Mouse (Mus musculus): ENCODE results near the gene Cfap97d1.

The Cfap97d1 gene

DNA sequence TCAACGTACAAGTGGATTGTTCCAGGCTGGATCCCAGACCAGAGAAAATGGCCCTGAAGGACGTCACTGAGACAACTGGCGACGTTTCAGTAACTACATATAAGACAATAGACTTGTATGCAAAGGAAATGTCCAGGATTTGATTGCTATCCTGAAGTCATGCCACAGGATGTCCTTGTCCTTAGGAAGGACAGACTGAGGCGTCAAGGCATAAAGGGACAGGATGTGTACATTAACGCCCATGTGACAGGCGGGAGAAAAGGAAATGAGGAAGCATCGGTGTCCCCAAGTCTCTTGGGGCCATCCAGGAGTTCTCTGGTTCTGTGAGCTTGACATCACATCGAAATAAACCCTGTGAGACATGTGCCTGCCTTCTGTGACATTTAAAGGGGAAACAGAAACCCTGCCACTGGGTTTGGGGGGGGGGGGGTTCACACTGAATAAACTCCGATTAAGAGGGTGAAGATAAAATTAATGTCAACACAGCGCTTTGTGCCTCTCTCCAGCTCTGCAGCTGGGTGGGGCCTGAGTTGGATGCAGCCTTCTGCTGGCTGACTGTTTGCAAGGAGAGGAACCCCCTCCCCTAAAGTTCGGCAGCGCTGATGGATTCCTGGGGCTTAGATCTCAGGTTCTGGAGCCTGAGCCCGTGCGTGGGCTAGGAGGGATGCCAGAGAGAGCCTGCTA lies 25.0 kb downstream of the Cfap97d1 start:
- in situ Hi-C loops (cut with MseI, MboI): no loop called here

DNA sequence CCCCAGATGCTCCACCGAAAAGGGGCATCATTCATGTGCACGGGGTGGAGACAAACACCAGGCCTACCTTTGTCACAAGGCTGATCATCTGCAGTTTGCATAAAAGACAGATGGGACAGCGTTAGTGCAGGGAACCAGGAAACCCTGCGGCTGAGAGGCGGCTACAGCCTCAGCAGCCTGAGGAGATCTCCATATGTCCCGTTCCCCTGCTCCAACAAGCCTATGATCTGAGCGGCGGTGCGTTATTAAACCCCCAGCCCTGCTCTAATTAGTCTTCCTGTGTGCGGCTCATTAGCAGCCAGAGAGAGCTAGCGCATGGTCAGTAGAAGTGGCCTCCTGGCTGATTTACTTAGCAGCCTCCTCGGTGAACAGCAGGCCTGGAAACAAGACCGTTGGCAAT lies 26.1 kb downstream of the Cfap97d1 start:
- in situ Hi-C loops (cut with MseI, MboI): no loop called here

DNA sequence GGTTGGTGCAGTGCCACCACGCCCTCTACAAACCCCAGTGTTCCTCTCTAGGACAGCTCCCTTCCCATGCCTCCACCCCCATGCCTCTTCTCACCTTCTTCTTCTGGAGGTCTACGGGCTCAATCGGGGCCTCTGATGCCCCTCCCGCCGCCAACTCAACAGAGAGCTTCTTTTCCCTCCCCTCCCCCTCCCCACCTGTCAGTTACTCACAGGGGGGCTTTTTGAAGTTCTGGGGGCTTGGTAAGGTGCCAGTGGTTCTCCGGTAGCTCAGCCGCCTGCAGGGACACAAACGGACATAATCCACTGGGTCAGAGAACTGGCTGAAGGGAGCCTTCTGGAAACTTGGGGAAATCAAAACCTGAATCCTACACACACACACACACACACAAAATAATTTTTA lies 27.4 kb downstream of the Cfap97d1 start:
- in situ Hi-C loops (cut with MseI, MboI): no loop called here

DNA sequence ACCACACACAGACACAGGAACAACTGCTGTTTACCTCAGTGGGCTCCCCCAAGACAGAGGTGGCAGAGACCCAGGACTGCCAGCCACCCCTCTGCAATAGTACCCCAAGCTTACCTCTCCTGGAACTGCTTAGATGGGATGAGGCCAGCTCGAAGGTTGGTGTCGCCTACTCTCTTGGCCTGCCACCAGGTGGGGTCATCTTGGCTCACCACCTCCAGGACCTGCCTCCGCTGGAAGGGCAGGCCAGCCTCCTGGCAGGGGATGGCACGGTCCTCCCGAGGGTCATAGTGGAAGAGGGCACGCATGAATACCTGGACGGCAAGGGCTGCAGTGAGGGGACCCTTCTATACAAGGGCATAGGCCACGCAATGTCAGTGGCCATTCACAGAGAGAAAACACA lies 29.1 kb downstream of the Cfap97d1 start:
- in situ Hi-C loops (cut with MseI, MboI): no loop called here

DNA sequence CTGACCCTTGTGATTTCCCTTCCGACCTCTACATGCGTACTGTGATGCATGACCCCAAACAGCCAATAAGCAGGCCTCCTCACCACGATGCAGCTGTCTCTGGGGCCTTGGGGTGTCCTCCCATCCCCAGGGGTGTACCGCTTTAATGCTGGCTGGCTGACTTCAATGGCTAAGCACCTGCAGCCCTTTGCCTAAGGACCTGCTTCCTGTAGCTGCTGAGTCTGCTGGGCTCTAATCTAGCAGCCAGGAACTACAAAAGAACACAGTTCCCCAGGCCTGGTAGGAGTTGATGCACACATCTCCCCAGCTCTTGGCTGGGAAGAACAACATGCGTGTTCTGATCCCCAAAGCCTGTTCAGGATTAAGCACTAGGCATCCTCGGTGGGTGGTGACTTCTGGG lies 31.4 kb downstream of the Cfap97d1 start:
- in situ Hi-C loops (cut with MseI, MboI): no loop called here

DNA sequence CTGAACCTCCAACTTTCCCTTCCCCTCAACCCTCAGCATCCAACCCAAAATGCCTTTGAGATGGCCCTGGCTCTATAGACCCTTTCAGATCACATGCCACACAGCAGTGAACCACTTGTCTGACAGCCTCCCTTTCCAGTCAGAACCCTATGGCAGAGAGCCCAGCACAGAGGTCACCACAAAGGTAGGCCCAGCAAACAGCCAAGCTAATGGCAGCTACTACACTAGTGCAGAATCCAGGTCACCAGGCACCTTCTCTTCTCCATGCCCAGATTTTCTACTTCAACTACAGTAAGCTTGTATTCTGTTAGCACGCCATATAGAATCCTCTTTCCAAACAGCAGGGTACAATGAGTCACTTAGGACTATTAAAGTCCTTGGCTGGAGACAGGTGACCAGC lies 32.1 kb downstream of the Cfap97d1 start:
- in situ Hi-C loops (cut with MseI, MboI): no loop called here

DNA sequence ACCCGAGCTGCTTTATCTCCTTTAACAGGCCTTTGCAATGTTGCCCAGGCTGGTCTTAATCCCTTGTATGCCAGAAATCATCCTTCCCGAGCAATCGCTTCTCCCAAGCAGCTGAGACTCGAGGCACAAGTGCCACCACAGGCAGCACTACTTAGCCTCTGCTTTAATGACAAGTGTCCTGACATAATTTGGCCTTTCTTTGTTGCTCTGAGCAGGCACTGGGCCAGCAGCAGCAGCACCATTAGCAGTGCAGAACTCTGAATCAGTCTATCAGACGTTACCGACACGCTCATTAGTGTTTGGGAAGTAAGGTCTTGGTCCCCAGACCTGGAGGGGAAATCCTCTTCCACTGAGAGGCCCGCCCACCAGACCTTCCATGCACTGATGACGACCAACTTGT lies 35.7 kb downstream of the Cfap97d1 start:
- in situ Hi-C loops (cut with MseI, MboI): no loop called here

DNA sequence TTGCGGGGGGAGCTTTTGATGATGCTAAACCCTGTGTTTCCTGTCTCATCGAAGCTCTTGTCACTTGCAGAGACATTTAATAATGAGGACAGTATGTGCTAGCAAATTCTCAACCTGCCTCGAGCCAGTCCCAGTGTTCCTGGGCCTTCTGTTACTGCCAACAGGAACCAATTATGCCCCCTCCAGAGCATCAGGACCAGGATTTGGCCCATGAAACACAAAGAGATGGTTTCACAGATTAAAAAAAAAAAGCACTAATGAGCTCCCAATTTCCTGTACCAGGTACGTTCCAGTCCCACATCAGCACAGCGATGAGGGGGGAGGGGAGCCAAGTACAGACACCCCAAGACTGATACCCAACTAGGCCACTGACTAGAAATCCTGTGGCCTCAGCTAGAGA lies 37.1 kb downstream of the Cfap97d1 start:
- in situ Hi-C loops (cut with MseI, MboI): no loop called here

DNA sequence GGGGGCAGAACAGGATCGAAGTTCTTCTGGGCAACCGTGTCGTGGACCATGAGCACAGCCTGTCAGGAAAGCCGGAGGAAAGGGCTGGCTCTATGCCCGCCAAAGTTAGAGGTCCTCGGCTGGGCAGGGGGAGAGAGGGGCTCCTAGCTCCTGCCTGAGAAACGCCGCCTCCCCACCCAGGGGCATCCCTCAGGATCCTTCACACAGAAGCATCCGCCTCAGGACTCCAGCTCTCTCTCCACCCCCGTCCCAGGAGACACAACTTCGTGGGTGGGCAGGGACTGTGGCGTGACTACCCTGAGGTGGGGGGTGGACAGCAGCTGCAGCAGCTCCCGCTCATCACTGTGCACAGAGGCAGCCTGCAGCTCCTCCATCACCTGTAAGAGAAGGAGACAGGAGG lies 39.3 kb downstream of the Cfap97d1 start:
- in situ Hi-C loops (cut with MseI, MboI): no loop called here

DNA sequence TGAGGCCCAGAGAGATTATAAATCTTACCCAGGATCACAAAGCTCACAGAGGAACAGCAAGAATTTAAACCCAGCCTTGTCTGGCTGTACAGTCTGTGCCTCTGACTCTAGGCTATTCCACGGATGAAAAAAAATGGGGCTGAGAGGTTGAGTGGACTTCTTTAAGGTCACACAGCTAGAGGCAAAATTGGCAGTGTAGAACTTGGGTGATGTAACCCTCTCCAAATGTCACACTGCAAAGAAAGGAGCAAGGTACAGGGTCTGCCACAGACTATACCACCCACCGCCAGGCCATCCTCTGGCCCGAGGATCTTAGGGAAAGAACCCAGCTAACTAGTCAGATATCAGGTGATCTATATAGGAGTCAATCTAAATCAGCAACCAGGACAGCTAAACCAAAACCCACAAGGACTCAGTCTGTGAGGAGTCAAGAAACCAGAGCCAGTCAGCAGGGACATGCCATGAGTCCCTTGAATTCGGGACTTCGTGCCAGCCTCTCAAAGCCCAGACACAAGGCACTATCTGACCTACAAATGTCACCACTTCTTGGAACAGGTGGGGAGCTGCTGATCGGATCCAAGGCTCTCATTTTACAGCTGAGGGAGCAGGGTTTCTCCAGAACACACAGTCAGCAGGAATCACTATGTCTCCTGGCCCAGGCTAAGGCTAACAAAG lies 40.1 kb downstream of the Cfap97d1 start:
- in situ Hi-C loops (cut with MseI, MboI): no loop called here

DNA sequence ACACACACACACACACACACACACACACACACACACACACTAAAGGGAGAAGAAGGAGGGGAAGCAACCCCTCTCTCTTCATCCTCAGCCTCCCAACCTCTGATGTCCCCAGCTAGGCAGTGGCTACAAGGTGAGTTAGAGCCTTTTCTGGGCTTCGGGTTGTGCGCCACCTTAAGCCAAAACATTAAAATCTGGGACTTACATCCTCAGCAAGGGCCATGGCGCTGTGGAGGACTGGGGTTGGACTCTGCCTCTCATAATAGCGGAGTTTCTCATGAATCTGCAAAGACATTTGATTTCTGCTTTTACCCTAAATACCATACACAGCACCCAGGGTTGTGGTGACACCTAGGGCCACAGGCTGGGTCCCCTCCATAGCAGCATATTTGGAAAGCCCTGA lies 40.8 kb downstream of the Cfap97d1 start:
- in situ Hi-C loops (cut with MseI, MboI): no loop called here

DNA sequence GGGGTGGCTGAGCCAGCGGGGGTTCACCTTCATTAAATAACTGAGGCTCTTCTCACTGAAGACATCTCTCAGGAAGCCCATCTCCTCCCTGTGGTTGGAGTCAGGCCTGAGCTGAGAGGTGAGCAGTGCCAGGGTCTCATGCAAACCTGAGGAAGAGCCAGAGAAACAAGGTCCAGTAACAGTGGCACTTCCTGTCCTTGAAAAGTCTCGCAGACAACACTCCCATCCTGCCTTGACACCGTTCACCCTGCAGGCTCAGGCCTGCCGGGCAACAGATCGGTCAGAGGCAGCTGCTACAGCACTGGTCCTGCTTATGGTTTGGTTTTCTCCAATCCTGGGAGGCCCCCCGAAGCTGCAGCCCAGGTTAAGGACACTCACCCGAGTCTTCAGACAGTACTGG lies 41.3 kb downstream of the Cfap97d1 start:
- in situ Hi-C loops (cut with MseI, MboI): no loop called here

DNA sequence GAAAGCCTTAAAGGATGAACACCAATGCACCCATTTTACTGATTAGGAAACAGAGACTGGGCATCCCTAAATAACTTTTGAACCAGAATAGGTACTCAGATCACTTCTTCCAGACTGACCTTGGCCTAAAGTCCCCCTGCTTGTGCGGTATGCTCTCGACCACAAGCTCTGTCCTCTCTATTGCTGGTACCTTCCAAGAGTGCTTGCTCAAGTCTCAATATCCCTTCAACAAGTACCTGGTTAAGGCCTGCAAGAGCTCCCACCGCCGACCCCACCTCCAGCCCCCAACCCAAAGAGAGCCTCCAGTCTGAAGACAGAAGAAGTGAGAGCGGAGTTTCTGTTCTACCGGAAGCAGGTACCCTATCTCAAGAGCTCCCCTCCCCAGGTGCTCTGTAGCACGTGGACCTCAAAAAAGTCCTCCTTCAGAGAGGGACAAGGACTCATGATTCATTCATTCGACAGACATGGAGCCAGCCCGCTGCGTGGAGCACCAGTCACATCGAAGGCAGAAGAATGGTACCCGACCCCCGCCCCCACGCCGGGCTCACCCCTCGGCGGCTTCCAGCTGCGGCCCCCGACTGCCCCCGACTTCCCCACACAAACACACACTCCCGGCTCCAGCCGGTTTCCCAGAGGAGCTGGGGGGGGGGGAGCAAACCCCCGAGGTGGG lies 42.0 kb downstream of the Cfap97d1 start:
- in situ Hi-C loops (cut with MseI, MboI): no loop called here

DNA sequence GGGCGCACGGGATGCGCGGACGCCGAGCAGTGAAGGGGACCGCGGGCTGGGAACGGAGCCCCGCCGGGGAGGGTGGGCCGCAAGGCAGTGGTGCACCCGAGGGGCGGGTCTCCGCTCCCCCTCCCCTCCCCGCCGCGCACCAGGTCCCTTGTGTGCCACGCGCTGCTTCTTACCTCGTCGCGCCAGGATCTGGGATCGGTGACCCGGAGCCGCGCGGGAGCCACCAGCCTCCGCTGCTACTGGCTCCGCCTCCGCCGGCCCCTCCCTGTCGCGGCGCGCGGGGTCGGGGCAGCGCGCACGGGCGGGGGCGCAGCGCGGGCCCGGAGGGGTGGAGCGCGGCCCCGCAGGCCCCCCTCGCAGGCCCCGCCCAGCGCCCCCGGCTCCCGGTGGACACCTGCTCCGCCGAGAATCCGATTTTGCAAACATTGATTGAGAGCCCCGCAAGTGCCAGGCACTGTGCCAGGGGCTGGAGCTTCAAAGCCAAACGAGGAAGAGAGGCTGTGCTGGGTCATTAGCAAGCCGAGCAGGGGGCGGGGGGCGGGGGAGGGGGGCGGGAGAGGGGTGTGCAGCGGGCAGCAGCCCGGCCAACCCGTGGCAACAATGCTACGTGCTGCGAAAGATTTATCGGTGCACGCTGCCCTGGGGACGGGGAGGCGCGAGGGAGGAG lies 42.7 kb downstream of the Cfap97d1 start:
- in situ Hi-C loops (cut with MseI, MboI): no loop called here

DNA sequence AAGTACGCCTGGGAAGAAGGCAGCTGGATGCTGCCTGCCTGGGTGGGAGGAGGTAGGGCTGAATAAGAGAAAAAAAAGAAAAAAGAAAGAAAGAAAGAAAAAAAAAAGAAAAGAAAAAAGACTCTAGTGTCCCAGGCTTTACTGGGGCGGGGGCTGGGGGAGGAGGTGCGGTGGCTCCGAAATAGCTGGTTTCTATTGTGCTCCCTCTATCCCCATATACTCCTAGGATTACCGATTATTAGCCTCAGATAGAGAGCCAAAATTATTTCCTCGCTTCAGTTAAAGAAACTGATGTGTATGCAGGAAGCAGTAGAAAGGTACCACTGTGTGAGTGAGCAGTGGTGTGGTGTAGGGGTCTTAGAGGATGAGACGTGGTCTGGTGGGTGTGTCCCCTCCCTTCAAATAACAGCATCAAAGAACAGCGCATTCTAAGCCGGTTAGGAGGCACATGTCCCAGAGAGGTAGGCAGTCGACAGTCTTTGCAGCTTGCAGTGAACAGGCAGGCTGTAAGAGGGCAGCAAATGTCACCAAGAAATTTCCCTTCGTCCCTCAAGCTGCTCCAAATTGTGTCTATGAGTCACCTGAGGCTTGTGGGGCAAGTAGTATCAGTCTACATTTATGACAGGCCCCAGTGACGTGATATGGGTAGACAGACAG lies 43.4 kb downstream of the Cfap97d1 start:
- in situ Hi-C loops (cut with MseI, MboI): no loop called here

DNA sequence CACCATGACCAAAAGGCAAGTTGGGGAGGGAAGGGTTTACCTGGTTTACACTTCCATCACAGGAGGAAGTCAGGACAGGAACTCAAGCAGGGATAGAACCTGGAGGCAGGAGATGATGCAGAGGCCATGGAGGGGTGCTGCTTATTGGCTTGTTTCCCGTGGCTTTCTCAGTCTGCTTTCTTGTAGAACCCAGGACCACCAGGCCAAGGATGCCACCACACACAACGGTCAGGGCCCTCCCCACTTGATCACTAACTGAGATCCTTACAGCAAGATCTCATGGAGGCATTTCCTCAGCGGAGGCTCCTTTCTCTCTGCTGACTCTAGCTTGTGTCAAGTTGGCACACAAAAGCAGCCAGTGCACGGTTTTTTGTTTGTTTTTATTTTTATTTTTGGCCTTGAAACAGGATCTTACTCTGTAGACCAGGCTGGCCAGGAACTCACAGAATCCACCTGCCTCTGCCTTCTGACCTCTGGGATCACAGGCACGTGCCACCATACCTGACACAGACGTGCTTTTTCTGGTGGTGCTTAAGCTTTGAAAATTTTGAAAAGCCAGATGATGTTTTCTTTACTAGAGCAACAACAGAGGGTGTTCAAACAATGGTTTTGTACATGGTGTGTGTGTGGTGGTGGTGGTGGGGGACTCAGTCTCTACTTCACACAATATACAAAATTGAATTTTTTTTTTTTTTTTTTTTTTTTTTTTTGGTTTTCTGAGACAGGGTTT lies 44.2 kb downstream of the Cfap97d1 start, which contains the start of gene Mpp3:
Gene Mpp3, minus strand, starts transcription at position 375 of the 730 bp plus-strand sequence.
- in situ Hi-C loops (cut with MseI, MboI): no loop called here

DNA sequence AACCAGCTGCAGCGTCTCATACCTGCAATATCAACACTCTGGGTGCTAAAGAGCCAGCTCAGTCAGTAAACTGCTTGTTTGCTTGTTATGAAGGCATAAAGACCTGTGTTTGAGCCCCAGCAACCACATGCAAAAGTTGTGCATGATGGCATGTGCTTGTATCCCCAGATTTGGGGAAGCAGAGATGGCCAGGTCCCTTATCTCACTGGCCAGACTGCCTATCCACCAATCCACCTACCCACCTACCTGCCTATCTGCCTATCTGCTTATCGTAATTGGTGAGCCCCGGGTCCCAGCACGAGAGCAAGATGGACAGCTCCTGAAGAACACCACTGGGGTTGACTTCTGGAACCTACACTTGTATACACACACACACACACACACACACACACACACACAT lies 45.2 kb downstream of the Cfap97d1 start:
- in situ Hi-C loops (cut with MseI, MboI): no loop called here

DNA sequence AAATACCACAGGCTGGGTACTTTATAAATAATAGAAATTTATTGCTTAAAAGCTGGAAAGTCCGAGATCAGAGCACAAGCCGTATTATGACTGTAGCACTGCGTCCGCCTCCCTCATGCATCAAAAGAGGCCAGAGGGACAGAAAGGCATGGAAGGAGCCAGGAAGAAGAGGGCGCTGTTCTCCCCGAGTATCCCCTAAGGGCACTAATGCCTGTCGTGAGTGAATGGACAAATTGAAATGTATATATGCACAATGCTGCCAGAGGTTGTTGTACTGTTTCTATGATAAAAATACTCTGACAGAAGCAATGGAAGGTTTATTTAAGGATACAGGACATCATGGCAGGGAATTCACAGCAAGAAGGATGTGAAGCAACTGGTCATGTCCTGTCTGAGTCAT lies 45.9 kb downstream of the Cfap97d1 start:
- in situ Hi-C loops (cut with MseI, MboI): loop anchor here in 1 of 2 experiments (5.0 kb wide), 1 partner anchor 33 kb away; no protein-coding TSS in a partner anchor

DNA sequence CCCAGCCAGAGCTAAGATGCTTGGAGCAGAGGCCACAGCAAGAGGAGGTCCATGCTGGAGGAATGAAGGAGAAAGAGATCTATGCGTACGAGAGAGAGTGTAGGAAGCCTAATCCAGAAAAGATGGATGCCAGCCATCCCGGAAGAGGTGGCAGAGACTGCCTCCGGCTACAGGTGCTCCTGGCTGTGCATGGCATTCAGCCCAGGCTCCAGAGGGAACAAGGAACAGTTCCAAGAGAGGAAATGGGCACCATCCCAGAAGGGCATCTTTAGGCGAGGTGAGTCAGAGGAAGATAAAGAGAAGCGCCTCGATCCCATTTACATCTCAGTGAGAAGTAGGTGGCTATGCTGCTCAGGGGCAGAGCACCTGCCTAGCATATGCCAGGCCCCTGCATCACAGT lies 47.1 kb downstream of the Cfap97d1 start:
- in situ Hi-C loops (cut with MseI, MboI): loop anchor here in 1 of 2 experiments (5.0 kb wide), 1 partner anchor 34 kb away; no protein-coding TSS in a partner anchor

DNA sequence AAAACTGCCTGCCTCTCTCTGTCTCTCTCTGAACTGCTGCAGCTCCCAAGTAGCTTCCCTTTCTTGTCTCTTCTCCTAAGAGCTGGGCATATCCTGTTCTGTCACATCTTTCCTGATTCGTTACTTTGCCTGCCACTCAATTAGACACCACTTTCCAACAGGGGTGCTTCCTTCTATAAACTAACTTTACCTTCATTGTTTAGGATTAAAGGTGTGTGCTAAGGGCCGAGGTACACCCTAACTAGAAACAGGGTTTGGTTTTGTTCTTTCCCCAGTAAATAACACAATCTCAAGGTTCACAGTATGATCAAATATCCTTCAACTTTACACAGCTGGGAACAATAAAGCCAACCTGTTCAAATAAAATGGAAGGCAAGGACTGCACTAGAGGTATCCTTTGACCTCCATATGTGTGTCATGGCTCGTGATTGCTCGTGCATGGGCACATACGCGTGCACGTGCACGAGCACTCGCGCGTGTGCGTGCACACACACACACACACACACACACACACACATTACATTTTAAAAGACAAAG lies 49.0 kb downstream of the Cfap97d1 start:
- in situ Hi-C loops (cut with MseI, MboI): loop anchor here in 1 of 2 experiments (5.0 kb wide), 1 partner anchor 36 kb away; no protein-coding TSS in a partner anchor

DNA sequence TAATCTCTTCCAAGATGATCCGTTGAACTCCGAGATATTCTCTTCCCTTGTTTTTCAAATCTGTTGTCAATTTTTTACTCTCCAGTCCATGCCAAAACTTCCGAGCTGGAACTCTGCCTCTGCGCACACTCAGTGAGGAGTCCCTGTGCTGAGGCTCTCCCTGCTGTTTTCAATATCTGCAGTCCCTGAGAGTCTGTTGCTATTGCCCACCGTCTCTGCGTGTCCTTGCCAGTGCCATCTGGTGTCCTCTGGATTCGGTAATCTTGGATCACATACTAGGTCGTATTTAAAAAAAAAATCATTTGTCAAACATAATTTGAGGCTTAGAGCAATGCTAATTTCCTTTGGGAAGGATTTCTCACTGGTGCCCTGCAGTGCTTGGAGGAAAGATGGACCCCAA lies 50.8 kb downstream of the Cfap97d1 start:
- in situ Hi-C loops (cut with MseI, MboI): loop anchor here (5.0 kb wide), 1 partner anchor 38 kb away; no protein-coding TSS in a partner anchor
